Mouse (Mus musculus) megakaryocyte-erythroid progenitor cell, adult 5 weeks (primary cell): ENCODE measurements around the gene Trabd. TPM values are rescaled to one million over a fixed set of nuclear protein-coding genes. Genes with fewer than 3 reads are reported as not detected.

Experiments used
- polyA plus RNA-seq: library from polyadenylated mRNA; stranded (reverse); fragments of >175 nt; gene quantifications from 2 replicates; pipeline ENCODE4 v1.2.3, GENCODE M21; 2012

Gene Trabd
- 97.3 and 104 TPM in 2 replicates for polyA plus RNA-seq

GRCm38 (mm10) chr15:89074613-89075477, at the start of gene Trabd:
Gene Trabd, plus strand, starts transcription at chr15:89075124.

GRCm38 (mm10) chr15:89059161-89059931, 15.6 kb upstream of the Trabd start, which contains the start of gene Panx2:
Gene Panx2, plus strand, starts transcription at chr15:89059734.

GRCm38 (mm10) chr15:89088607-89089247, 13.8 kb downstream of the Trabd start, which contains the start of gene Selenoo:
Gene Selenoo, plus strand, starts transcription at chr15:89089084.

GRCm38 (mm10) chr15:89122649-89123366, 47.9 kb downstream of the Trabd start, which contains the start of gene Tubgcp6:
Gene Tubgcp6, minus strand, starts transcription at chr15:89123112.

GRCm38 (mm10) chr15:89128382-89129350, 53.7 kb downstream of the Trabd start, which contains the start of gene Hdac10:
Gene Hdac10, minus strand, starts transcription at chr15:89128700.

Other genes with a start within 250 kb of the Trabd start
- gene Pim3, start 212.9 kb upstream of the Trabd start, polyA plus RNA-seq, result 55.5 and 63.6 TPM in 2 replicates
- not detected in 2 replicates for gene Ttll8, start 120.7 kb upstream of the Trabd start, polyA plus RNA-seq
- not detected in 2 replicates for gene Mlc1, start 96.1 kb upstream of the Trabd start, polyA plus RNA-seq
- not detected in 2 replicates for gene Mov10l1, start 92.2 kb upstream of the Trabd start, polyA plus RNA-seq
- gene Panx2, start 15.4 kb upstream of the Trabd start, polyA plus RNA-seq, result 0.14 and 0.18 TPM in 2 replicates
- gene Selenoo, start 14.0 kb downstream of the Trabd start, polyA plus RNA-seq, result 6.0 and 7.7 TPM in 2 replicates
- gene Tubgcp6, start 48.0 kb downstream of the Trabd start, polyA plus RNA-seq, result 33.3 and 36.4 TPM in 2 replicates
- 16.0 and 20.5 TPM in 2 replicates for gene Hdac10, start 53.6 kb downstream of the Trabd start, polyA plus RNA-seq
- gene Mapk12, start 65.6 kb downstream of the Trabd start, polyA plus RNA-seq, result 0.10 TPM in 1 of 2 replicates, not detected in the other
- 0.28 and 0.48 TPM in 2 replicates for gene Mapk11, start 74.5 kb downstream of the Trabd start, polyA plus RNA-seq
- 38.5 and 40.7 TPM in 2 replicates for gene Plxnb2, start 105.7 kb downstream of the Trabd start, polyA plus RNA-seq
- 10.1 and 11.8 TPM in 2 replicates for gene Dennd6b, start 121.4 kb downstream of the Trabd start, polyA plus RNA-seq
- 47.6 and 60.3 TPM in 2 replicates for gene Ppp6r2, start 136.4 kb downstream of the Trabd start, polyA plus RNA-seq
- gene Sbf1, start 240.2 kb downstream of the Trabd start, polyA plus RNA-seq, result 172 and 230 TPM in 2 replicates
- gene Adm2, start 247.6 kb downstream of the Trabd start, polyA plus RNA-seq, result not detected in 2 replicates